Mouse (Mus musculus): ENCODE measurements around the gene Zc3h4. TPM values are rescaled to one million over a fixed set of nuclear protein-coding genes. Genes with fewer than 3 reads are reported as not detected.

The Zc3h4 gene
- total and polyA plus RNA-seq, 3 experiments, result 32.9 to 71.8 (median 59.4) TPM

DNA sequence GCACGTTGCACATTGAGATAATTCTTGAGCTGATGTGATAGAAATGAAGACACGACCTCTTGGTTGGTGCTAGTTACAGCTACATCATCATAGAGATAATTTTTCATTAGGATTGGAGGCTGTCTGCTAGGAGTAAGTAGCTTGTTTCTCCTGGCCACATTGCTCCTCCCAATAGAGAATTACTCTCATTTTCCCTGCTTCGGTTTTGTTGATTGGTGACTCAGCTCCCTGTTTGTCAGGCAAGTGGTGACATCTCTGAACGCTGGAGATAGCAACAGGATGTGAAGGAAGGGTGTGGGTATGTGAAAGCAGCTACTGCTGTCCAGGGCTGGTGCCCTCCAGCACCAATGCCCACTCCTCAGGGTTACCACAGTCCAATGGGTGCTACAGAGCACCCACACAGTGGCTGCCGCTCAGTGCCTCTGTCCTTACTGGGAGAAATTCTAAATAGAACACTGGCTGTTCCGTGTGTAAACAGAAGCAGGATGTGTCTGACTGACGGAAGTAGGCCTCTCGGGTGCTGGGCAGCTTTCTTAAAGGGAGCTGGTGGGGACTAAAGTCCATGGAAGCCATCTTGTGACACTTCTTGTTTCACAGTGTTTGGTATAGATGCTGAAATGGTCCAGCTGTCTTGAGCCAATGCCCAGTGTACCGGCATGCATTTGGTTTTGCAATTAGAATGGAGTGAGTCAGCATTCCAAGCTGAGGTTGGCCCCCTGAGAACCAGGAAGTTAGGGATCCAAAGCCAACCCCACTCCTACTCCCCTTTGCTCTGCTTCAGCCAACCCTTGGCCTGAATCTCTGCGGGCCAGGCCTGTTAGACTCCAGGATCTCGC is 5.0 kb downstream of the Zc3h4 start (continued):
- TF ChIP-seq EP300 (IDR thresholded peaks at IDR 0.05; ENCODE audit: low read depth in 1 of 2, low read length in 2 of 2) (no peak), RAD21 (IDR thresholded peaks at IDR 0.05; ENCODE audit: low read depth, low read length) (no peak), ETS1 (IDR thresholded peaks at IDR 0.05; ENCODE audit: low read depth, low read length) (no peak), CTCF (IDR thresholded peaks at IDR 0.05 in 2 of 3, conservative IDR thresholded peaks at IDR 0.05 in 1 of 3; ENCODE audit: control insufficient read depth in 1 of 3, insufficient read depth in 1 of 3, low read depth in 2 of 3, low read length in 3 of 3, poor library complexity in 1 of 3, severe bottlenecking in 1 of 3) (no peak), MXI1 (IDR thresholded peaks at IDR 0.05; ENCODE audit: low read depth, low read length) (no peak), NRF1 (IDR thresholded peaks at IDR 0.05; ENCODE audit: insufficient read depth, low read depth, low read length, poor library complexity, severe bottlenecking) (no peak), CHD2 (IDR thresholded peaks at IDR 0.05; ENCODE audit: low read length) (no peak), E2F4 (IDR thresholded peaks at IDR 0.05; ENCODE audit: borderline replicate concordance, low read depth, low read length) (no peak), KAT2A (conservative IDR thresholded peaks at IDR 0.05; ENCODE audit: low read depth, low read length) (no peak), CHD1 (IDR thresholded peaks at IDR 0.05; ENCODE audit: low read depth, low read length) (no peak), ZNF384 (IDR thresholded peaks at IDR 0.05; ENCODE audit: low read depth, low read length) (no peak), MYB (IDR thresholded peaks at IDR 0.05; ENCODE audit: low read depth, low read length) (no peak), TAL1 (IDR thresholded peaks at IDR 0.05; ENCODE audit: low read length) (peak; percentile 67)

- H3K27me3 ChIP-seq (ENCODE audit: control insufficient read depth in 1 of 2, insufficient read depth in 2 of 2, low read length in 2 of 2), result no peaks in the 10 kb centered on the region
- no peak for TF ChIP-seq TAL1 (IDR thresholded peaks at IDR 0.05; ENCODE audit: low read length)
- TF ChIP-seq NRF1 (IDR thresholded peaks at IDR 0.05; ENCODE audit: insufficient read depth, low read depth, low read length, poor library complexity, severe bottlenecking), result no peak
- TF ChIP-seq TBP (IDR thresholded peaks at IDR 0.05; ENCODE audit: low read depth, low read length), result no peak
- no peak for TF ChIP-seq MAZ (IDR thresholded peaks at IDR 0.05; ENCODE audit: low read depth, low read length)
- TF ChIP-seq ZNF384 (IDR thresholded peaks at IDR 0.05; ENCODE audit: low read depth, low read length), result no peak
- TF ChIP-seq RAD21 (IDR thresholded peaks at IDR 0.05; ENCODE audit: low read depth, low read length), result no peak
- no peak for TF ChIP-seq HCFC1 (IDR thresholded peaks at IDR 0.05; ENCODE audit: low read depth, low read length)
- TF ChIP-seq CHD1 (IDR thresholded peaks at IDR 0.05; ENCODE audit: low read depth, low read length), result no peak
- no peak for TF ChIP-seq ELF1 (IDR thresholded peaks at IDR 0.05; ENCODE audit: low read depth, low read length)
- TF ChIP-seq ZC3H11A (IDR thresholded peaks at IDR 0.05; ENCODE audit: low read depth, low read length), result no peak
- no peak for TF ChIP-seq MYB (IDR thresholded peaks at IDR 0.05; ENCODE audit: low read depth, low read length)
- no peak for TF ChIP-seq UBTF (IDR thresholded peaks at IDR 0.05; ENCODE audit: borderline replicate concordance, insufficient read depth, low read depth, low read length)
- no peak for TF ChIP-seq SMC3 (IDR thresholded peaks at IDR 0.05; ENCODE audit: low read depth, low read length)
- TF ChIP-seq MEF2A (IDR thresholded peaks at IDR 0.05; ENCODE audit: extremely low read depth, insufficient replicate concordance, low read depth, low read length, poor library complexity, severe bottlenecking), result no peak
- no peak for TF ChIP-seq E2F4 (IDR thresholded peaks at IDR 0.05; ENCODE audit: borderline replicate concordance, low read depth, low read length)
- TF ChIP-seq RCOR1 (IDR thresholded peaks at IDR 0.05; ENCODE audit: low read depth, low read length), result no peak
- no peak for TF ChIP-seq ZMIZ1 (IDR thresholded peaks at IDR 0.05; ENCODE audit: low read depth, low read length)
- no peak for TF ChIP-seq ETS1 (IDR thresholded peaks at IDR 0.05; ENCODE audit: low read depth, low read length)
- no peak for DNase-seq (ENCODE audit: low read depth, low spot score)
- H3K4me1 ChIP-seq (ENCODE audit: control insufficient read depth in 1 of 2, insufficient read depth in 2 of 2, low read length in 2 of 2), result peaks cover 9 to 35% of the 10 kb centered on the region in 2 experiments
- H3K9me3 ChIP-seq (replicated peaks; ENCODE audit: insufficient read depth, low read length), result no peaks in the 10 kb centered on the region
- H3K79me2 ChIP-seq (ENCODE audit: control insufficient read depth, insufficient read depth, low read length, poor library complexity), result peaks cover 32% of the 10 kb centered on the region
- H3K9ac ChIP-seq (ENCODE audit: control insufficient read depth, low read depth, low read length, poor library complexity, severe bottlenecking), result no peak overlapping the region
- H3K27ac ChIP-seq (ENCODE audit: control insufficient read depth, low read depth, low read length), result no peak overlapping the region
- H3K4me3 ChIP-seq (ENCODE audit: control insufficient read depth in 1 of 2, insufficient read depth in 1 of 2, low read depth in 2 of 2, low read length in 2 of 2), result no peak overlapping the region
- peaks cover 0 to 22% of the 10 kb centered on the region in 2 experiments; a peak in 2 of 4 replicates for H3K36me3 ChIP-seq (ENCODE audit: control insufficient read depth in 1 of 2, insufficient read depth in 2 of 2, low read length in 2 of 2)
These were observed 6.3 kb downstream of the Zc3h4 start for GRCm38 (mm10) chr7:16406978-16407377.
